Mouse (Mus musculus): Measurements from ENCODE around the gene Ankle1. TPM values are rescaled to one million over a fixed set of nuclear protein-coding genes. Genes with fewer than 3 reads are reported as not detected.

Ankle1 gene
- polyA plus RNA-seq (2016; fragmentation: Nextera tagmentation; extraction: Ambion mirVana): 34.2 and 38.0 TPM in 2 replicates

GRCm38 (mm10) chr8:71405401-71406098, at the start of gene Ankle1:
Ankle1 (plus strand) TSS chr8:71406010.
- Histone ChIP-seq H3K4me1 (peaks cover 20% of the 10 kb centered on the region), H3K27ac (peak within 1 kb of the TSS; percentile 68), H3K4me2 (peak within 1 kb of the TSS; percentile 70)

GRCm38 (mm10) chr8:71358026-71358425, 47.8 kb upstream of the Ankle1 start:
- Histone ChIP-seq H3K27me3 (no peaks in the 10 kb centered on the region), H3K9me3 (no peaks in the 10 kb centered on the region), H3K9ac (no peak overlapping the region), H3K4me3 (replicated peaks) (no peak overlapping the region), H3K27ac (no peak overlapping the region), H3K4me1 (no peaks in the 10 kb centered on the region), H3K36me3 (replicated peaks) (peaks cover 82% of the 10 kb centered on the region), H3K4me2 (no peak overlapping the region)
- 93% methylated on average over 3 of the region's 3 CpGs for WGBS
- ATAC-seq (ENCODE audit: low FRiP score): no peak

More at GRCm38 (mm10) chr8:71405401-71406098, at the start of gene Ankle1:
- peak; percentile 92 for ATAC-seq (ENCODE audit: low FRiP score)
- peak within 1 kb of the TSS; percentile 71 for H3K9ac ChIP-seq
- peaks cover 38% of the 10 kb centered on the region for H3K36me3 ChIP-seq (replicated peaks)
- H3K27me3 ChIP-seq: no peaks in the 10 kb centered on the region
- H3K9me3 ChIP-seq: no peaks in the 10 kb centered on the region
- H3K4me3 ChIP-seq (replicated peaks): peak within 1 kb of the TSS; percentile 66
- 17% methylated on average over 33 of the region's 33 CpGs for WGBS

- under 1% methylated on average over 56 of the region's 56 CpGs for WGBS
- Histone ChIP-seq H3K27me3 (no peaks in the 10 kb centered on the region), H3K9ac (peak within 1 kb of the TSS; percentile 49), H3K27ac (peak within 1 kb of the TSS; percentile 84), H3K9me3 (no peaks in the 10 kb centered on the region), H3K4me2 (peak within 1 kb of the TSS; percentile 73), H3K4me1 (peaks cover 24% of the 10 kb centered on the region), H3K36me3 (replicated peaks) (peaks cover 13% of the 10 kb centered on the region), H3K4me3 (replicated peaks) (peak within 1 kb of the TSS; percentile 52)
- ATAC-seq (ENCODE audit: low FRiP score): peak; percentile 81
Measured at GRCm38 (mm10) chr8:71366771-71367528, 38.9 kb upstream of the Ankle1 start, which contains the start of gene Use1. Use1 (plus strand) TSS chr8:71366848.

- Histone ChIP-seq H3K9me3 (no peaks in the 10 kb centered on the region), H3K4me2 (peak overlapping the region; percentile 73)
- ATAC-seq (ENCODE audit: low FRiP score): 0 out of 2 replicates have a peak, but pooled peaks have one; percentile 1
Measured at GRCm38 (mm10) chr8:71367529-71368176, 38.2 kb upstream of the Ankle1 start.

GRCm38 (mm10) chr8:71368366-71368765, 37.4 kb upstream of the Ankle1 start:
- Histone ChIP-seq H3K4me2 (peak overlapping the region; percentile 73; the same call in 1 of the 2 replicates), H3K4me3 (replicated peaks) (no peak overlapping the region), H3K9ac (no peak overlapping the region), H3K27me3 (no peaks in the 10 kb centered on the region), H3K9me3 (no peaks in the 10 kb centered on the region), H3K4me1 (peaks cover 24% of the 10 kb centered on the region), H3K36me3 (replicated peaks) (peaks cover 17% of the 10 kb centered on the region), H3K27ac (0 out of 2 replicates have a peak overlapping the region, but pooled peaks have one; percentile 84)
- no peak for ATAC-seq (ENCODE audit: low FRiP score)

More at GRCm38 (mm10) chr8:71367529-71368176, 38.2 kb upstream of the Ankle1 start:
- 59% methylated on average over 17 of the region's 17 CpGs for WGBS
- Histone ChIP-seq H3K9ac (peak overlapping the region; percentile 49), H3K27me3 (no peaks in the 10 kb centered on the region), H3K4me1 (peaks cover 24% of the 10 kb centered on the region), H3K36me3 (replicated peaks) (peaks cover 13% of the 10 kb centered on the region), H3K27ac (peak overlapping the region; percentile 84), H3K4me3 (replicated peaks) (peak overlapping the region; percentile 52)

- no peaks in the 10 kb centered on the region for H3K9me3 ChIP-seq
- 94% methylated on average over 10 of the region's 10 CpGs for WGBS
- H3K36me3 ChIP-seq (replicated peaks): peaks cover 21% of the 10 kb centered on the region
- H3K4me3 ChIP-seq (replicated peaks): no peak overlapping the region
- no peak overlapping the region for H3K9ac ChIP-seq
- H3K4me2 ChIP-seq: no peak overlapping the region
- no peaks in the 10 kb centered on the region for H3K27me3 ChIP-seq
- H3K27ac ChIP-seq: no peak overlapping the region
- ATAC-seq (ENCODE audit: low FRiP score): no peak
- H3K4me1 ChIP-seq: peaks cover 24% of the 10 kb centered on the region
Measured at GRCm38 (mm10) chr8:71369040-71369718, 36.6 kb upstream of the Ankle1 start.

GRCm38 (mm10) chr8:71370711-71371235, 35.0 kb upstream of the Ankle1 start:
- Histone ChIP-seq H3K9me3 (no peaks in the 10 kb centered on the region), H3K4me3 (replicated peaks) (peak overlapping the region; percentile 71), H3K9ac (no peak overlapping the region), H3K4me1 (peaks cover 30% of the 10 kb centered on the region), H3K27me3 (no peaks in the 10 kb centered on the region), H3K4me2 (peak overlapping the region; percentile 47), H3K27ac (no peak overlapping the region), H3K36me3 (replicated peaks) (peaks cover 28% of the 10 kb centered on the region)
- ATAC-seq (ENCODE audit: low FRiP score): no peak
- WGBS: 29% methylated on average over 5 of the region's 5 CpGs

- H3K9ac ChIP-seq: peak within 1 kb of the TSS; percentile 48
- H3K4me3 ChIP-seq (replicated peaks): peak within 1 kb of the TSS; percentile 71
- peaks cover 2% of the 10 kb centered on the region; the same call in 1 of the 2 replicates for H3K27me3 ChIP-seq
- under 1% methylated on average over 66 of the region's 68 CpGs for WGBS
- H3K4me1 ChIP-seq: peaks cover 32% of the 10 kb centered on the region
- H3K9me3 ChIP-seq: no peaks in the 10 kb centered on the region
- peak within 1 kb of the TSS; percentile 47 for H3K4me2 ChIP-seq
- peak; percentile 87 for ATAC-seq (ENCODE audit: low FRiP score)
- H3K36me3 ChIP-seq (replicated peaks): peaks cover 28% of the 10 kb centered on the region
- H3K27ac ChIP-seq: peak within 1 kb of the TSS; percentile 74
Measured at GRCm38 (mm10) chr8:71371236-71371848, 34.5 kb upstream of the Ankle1 start, which contains the start of gene Ocel1. Ocel1 (plus strand) TSS chr8:71371298.

- Histone ChIP-seq H3K4me2 (no peak overlapping the region), H3K27me3 (peaks cover 12% of the 10 kb centered on the region; the same call in 1 of the 2 replicates), H3K9ac (no peak overlapping the region), H3K27ac (no peak overlapping the region), H3K4me1 (peaks cover 36% of the 10 kb centered on the region), H3K36me3 (replicated peaks) (peaks cover 29% of the 10 kb centered on the region), H3K4me3 (replicated peaks) (no peak overlapping the region), H3K9me3 (no peaks in the 10 kb centered on the region)
- 86% methylated on average over 12 of the region's 12 CpGs for WGBS
- no peak for ATAC-seq (ENCODE audit: low FRiP score)
Measured at GRCm38 (mm10) chr8:71372427-71372826, 33.4 kb upstream of the Ankle1 start.

- WGBS: 86% methylated on average over 3 of the region's 3 CpGs
- Histone ChIP-seq H3K9me3 (no peaks in the 10 kb centered on the region), H3K4me2 (no peak overlapping the region), H3K4me1 (peaks cover 31% of the 10 kb centered on the region), H3K27ac (no peak overlapping the region), H3K4me3 (replicated peaks) (no peak overlapping the region), H3K9ac (no peak overlapping the region), H3K36me3 (replicated peaks) (peaks cover 34% of the 10 kb centered on the region), H3K27me3 (peaks cover 18% of the 10 kb centered on the region)
- no peak for ATAC-seq (ENCODE audit: low FRiP score)
Measured at GRCm38 (mm10) chr8:71373000-71373399, 32.8 kb upstream of the Ankle1 start.

GRCm38 (mm10) chr8:71374616-71375206, 31.1 kb upstream of the Ankle1 start:
- Histone ChIP-seq H3K4me1 (peaks cover 42% of the 10 kb centered on the region), H3K4me2 (no peak overlapping the region), H3K36me3 (replicated peaks) (peaks cover 24% of the 10 kb centered on the region), H3K27me3 (peaks cover 26% of the 10 kb centered on the region), H3K4me3 (replicated peaks) (no peak overlapping the region), H3K27ac (peak overlapping the region; percentile 5; the same call in 1 of the 2 replicates), H3K9me3 (no peaks in the 10 kb centered on the region), H3K9ac (peak overlapping the region; percentile 25; the same call in 1 of the 2 replicates)
- ATAC-seq (ENCODE audit: low FRiP score): no peak
- 78% methylated on average over 17 of the region's 17 CpGs for WGBS

Measured in forebrain, embryonic 12.5 days (tissue).